Mouse (Mus musculus) c-Kit-positive CD71-positive TER-119-positive erythroid progenitor cells, embryonic 14.5 days (primary cell): ENCODE measurements around the gene Nudt15.
A peak's percentile ranks its signal among the peaks of the same experiment; 100 is the strongest.
"Not testable (repeated sequence)": the region's sequence is repeated elsewhere in the genome, so short reads cannot be mapped to it uniquely, and the experiment has no call there.

Experiments
- DNase-seq: peaks from one replicate; pipeline ENCODE4 v3.0.0-alpha.2; 2013; ENCODE audit warnings: low spot score

Gene Nudt15

DNA sequence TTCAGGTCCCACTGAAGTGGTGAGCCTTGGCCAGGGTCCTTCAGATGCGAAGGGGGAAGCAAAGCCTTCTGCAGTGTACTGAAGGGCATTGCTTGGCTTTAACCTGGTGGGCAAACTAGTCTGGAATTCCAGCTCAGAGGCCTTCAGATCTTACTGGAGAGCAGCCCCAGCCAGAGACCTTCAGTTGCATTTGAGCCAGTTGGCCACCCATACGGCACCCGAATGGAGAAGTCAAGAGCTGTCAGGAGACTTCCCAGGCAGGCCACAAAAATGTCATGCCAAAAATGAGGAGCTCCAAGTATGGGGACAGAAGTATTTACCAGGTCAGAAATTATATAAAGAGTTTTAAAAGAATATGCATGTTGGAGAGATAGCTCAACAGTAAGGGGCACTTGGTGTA is at the start of gene Nudt15:
Nudt15 (minus strand) TSS at position 192 of the 400 bp plus-strand sequence.
- DNase-seq = no peak

DNA sequence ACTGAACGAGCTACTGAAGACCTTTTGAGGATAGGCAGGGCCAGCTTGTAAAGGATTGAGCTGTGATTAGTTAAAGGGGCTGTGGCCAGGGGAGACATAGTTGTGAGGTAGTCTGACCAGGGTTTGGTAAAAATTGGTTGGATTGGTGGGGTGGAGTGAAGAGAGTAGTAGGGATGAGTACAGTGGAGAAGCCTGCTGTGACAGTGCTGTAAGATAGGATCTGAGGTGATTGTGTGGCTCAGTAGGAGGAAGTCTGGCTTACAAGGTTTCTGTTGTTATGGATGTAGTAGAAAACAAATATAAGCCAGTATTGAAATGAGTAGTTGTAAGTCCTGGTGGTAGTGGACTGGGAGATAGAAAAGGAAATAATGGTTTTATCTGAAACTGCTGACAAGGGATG is 44.1 kb upstream of the Nudt15 start:
- DNase-seq = no peak

DNA sequence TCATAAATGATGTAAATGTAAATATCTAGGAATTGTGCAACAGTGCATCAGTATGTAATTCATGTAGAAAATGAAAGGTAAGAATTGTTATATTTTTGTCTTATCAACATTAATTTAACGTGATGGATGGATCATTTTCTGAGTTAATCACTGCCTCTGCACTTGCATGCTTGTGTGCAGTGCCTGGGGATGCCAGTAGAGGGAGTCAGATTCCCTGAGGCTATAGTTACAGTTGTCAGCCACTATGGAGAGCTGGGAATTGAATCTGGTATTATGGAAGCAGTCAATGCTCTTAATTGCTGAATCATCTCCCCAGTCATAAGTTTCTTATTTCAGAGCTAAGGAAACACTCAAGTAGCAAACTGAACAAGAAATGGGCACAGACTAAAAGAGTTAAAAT is 40.0 kb upstream of the Nudt15 start:
- peak; percentile 8 for DNase-seq

DNA sequence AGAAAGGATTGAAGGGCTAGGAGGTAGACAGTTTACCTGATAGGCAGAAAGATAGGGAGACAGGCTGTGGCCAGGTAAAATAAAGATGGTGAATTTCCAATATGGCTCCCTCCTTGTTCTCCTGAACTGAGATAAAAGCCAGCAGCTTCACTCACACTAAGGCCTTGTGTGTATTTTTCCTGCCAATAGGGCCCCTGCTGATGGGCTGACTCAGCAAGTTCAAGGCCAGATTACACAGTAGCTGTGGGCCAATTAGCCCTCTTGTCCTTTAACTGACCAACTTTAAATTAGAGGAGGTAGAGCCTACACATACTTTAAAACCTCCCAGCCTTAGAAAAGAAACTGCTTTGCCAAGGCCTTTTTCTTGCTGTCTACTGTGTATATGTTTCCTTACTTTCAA is 28.3 kb upstream of the Nudt15 start:
- no peak for DNase-seq

DNA sequence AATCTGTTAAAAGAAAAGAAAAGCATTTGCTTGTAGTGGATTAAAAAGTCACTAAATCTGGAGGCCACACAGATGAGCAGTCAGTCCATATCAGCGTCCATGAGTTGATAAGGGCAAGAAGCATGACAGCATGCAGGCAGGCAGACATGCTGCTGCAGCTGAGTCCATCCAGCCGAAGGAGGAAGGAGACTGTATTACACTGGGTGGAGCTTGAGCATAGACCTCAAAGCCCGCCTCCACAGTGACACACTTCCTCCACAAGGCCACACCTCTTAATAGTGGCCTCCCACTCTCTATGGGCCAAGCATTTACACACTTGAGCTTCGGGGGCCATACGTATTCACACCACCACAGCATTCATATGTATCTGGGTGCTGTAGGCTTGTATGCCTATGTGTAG is 26.0 kb upstream of the Nudt15 start:
- no peak for DNase-seq

DNA sequence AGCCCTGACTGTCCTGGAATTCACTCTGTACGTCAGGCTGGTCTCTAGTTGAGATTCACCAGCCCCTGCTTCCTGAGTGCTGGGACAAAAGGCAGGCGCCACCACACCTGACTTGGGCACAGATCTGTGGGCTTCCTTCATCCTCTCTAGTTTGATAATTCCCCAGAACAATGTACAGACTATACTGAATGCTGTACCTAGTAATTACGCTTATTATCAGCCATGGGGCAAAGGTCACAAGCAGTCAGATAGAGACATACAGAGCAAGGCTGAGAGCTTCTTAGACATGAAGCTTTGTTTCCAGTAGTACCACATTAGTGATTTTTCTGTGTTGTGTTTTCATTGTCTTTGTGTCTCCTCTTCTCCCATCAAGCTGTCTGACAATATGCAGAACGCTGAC is 23.1 kb upstream of the Nudt15 start:
- no peak for DNase-seq

DNA sequence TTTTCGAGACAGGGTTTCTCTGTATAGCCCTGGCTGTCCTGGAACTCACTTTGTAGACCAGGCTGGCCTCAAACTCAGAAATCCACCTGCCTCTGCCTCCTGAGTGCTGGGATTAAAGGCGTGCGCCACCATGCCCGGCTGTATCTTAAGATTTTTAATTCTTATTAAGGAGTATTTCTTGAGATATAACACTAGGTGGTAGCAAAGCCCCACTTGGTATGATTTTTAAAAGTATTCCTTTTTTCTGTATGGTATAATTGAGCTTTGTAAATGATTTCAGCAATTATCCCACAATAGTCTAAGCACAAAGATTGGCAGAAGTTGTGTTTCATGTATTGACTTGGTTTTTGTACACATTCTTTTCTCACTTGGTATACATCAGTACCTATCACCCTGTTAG is 21.8 kb upstream of the Nudt15 start:
- DNase-seq = not testable (repeated sequence)

DNA sequence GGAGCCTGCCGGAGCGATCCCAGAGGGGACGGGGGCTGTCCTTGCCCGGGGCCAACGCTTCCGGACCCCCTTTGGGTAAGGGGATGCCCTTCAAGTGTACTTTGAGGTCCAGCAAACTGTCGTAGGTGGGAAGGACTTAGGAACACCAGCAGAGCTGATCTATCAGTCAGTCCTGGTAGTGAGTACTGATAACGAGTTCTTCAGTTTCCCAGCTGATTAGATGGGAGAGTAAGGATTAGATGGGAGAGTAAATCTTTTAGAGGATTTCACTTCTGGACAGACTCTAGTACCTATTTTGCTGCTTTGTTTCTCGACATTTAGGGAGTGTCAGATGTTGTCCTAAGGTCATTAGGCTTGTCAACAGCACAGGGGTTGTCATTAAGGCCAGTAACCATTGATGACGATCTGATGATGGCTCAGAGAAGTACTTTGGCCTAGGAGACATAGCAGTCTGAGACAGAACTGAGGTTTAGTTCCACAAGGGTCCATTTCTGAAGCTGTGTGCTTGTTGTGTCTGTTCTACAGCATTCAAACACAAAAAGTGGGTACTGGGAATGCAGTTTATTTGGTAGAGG is 5.2 kb upstream of the Nudt15 start:
- DNase-seq = peak; percentile 18

DNA sequence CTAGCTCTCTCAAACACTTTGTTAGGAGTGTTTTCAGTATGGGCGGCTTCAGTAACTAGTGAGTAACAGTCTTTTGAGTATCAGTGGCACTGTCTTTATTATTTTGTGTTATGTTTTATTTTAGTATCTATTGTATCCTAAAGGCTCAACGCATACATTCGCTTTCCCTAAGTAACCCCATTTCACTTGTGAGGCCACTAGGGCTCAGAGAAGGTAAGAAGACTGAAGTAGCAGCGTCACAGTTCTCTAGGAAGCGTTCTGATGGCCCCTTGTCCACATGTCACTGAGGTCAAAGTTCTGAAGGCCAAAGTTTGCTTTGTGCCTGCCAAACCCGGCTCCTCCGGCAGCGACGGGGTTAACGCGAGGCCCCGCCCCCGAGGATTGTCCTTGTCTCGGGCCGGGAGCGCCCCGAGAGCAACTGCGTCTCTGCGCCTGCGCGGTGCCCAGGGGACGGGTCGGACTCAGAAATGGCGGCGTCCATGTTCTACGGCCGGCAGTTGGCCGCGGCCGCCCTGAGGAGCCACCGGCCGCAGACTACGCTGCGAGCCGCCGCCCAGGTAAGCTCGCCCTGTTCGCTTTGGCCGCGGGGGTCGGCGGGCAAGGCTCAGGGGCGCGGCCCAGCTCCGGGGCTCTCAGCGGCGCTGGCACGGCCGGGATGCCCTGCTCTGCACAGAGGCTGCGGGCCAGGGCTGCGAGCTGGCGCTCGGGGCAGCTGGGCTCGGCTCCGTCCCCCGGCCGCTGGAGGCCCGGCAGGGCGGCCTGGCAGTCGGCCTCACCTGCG is 4.5 kb upstream of the Nudt15 start:
- peak; percentile 89 for DNase-seq

DNA sequence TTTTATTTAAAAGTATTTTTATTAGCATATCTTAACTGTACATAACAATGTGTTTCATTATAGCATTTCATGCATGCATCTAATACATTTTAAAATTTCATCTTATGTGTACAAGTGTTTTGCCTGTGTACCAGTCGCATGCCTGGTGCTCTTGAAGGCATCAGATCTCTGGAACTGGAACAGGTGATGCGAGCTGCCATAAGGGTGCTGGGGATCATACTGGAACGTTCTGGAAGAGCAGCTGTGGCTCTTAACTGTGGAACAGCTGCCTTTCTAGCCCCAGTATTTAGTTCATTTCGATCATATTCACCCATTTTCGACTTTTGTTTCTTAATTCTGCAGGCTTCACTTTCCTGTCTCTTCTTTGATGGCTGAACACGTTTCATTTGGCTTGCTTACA is 3.1 kb upstream of the Nudt15 start:
- no peak for DNase-seq

DNA sequence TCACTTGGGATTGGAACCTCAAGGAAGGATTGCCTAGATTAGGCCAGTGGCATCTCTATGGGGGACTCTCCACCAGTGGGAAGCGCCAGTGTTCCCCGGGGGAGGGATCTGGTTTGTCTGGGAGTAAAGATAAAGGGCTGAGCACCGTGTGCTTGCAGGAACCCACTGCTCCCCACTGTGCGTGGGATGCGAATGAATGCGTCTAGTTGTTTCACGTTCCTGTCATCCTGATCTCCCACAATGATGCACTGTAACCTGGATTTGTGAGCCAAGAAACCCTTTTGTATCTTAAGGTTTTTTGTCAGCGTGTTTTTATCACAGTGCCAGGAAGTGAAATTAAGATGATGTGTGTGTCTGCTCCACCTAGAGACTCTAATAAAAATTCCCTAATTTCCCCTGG is 2.7 kb upstream of the Nudt15 start:
- no peak for DNase-seq

DNA sequence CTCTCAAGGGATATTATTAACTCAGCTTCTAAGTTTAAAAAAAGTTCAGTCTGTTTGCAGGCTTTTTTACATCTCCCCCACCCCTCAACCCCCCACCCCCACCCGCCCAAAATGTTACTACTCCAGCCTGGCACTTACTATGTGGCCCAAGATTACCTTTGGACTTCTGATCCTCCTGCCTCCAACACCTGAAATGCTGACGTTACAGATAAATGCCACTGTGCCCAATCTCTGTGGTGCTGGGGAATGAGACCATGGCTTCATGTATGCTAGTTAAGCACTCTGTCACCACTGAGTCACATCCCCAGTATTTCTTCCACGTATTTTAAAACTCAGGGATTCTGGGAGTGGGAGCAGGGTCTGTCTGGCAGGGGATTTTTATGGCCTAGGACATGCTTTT is 2.2 kb upstream of the Nudt15 start:
- no peak for DNase-seq

DNA sequence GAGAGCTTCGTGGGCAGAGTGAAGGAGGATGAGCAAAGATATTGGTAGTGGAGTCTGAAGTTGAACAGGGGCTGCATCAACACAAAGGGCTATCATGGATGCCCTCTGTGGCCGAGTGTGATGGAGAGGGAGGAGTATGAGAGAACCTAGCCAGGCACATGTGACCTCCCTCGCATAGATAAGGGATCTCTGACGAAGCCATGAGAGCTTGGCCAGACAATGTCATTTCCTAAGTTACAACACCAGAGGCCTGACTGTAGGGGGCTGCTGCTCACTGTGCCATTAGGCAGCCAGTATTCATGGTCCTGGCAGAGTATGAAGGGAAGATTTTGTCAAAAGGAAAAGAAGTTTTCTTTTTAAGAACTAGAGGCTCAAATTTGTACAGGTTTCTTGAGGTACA is 1.0 kb downstream of the Nudt15 start:
- DNase-seq = no peak

DNA sequence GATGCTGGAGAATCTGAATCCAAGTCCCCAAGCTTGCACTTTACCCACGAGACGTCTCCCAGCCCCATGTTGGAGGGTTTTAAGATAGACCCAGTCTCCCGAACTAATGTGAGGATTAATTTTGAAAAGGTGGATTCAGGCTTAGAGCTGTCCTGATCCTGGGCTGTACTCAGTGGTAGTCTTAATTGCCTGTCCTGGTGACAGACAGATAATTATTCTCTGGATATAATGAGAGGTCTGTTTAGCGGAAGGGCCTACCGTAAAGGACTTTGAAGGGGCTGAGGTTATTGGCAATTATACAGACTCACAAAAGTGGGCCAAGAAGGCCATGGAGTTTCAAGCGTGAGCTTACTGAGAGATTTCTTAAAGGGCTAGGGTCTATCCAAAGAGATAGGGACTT is 4.3 kb downstream of the Nudt15 start:
- DNase-seq = no peak

DNA sequence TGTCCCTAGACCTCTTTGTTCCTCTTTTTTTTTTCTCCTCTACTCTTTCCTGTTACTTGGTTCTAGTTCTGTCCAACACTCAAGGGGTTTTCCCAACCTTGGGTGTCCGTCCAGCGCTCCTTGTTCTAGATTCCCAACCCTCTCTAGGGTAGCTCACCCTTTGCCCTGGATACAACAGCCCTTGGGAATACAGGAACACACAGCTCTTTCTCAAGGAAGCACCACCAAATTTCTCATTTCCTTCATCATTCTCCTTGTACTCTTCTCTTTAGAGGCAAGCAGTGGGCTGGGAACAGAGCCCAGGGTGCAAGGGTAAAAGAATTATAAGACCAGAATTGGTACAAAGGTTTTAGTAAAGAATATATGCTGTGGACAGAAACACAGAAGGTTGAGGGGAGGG is 12.4 kb downstream of the Nudt15 start:
- DNase-seq = no peak

DNA sequence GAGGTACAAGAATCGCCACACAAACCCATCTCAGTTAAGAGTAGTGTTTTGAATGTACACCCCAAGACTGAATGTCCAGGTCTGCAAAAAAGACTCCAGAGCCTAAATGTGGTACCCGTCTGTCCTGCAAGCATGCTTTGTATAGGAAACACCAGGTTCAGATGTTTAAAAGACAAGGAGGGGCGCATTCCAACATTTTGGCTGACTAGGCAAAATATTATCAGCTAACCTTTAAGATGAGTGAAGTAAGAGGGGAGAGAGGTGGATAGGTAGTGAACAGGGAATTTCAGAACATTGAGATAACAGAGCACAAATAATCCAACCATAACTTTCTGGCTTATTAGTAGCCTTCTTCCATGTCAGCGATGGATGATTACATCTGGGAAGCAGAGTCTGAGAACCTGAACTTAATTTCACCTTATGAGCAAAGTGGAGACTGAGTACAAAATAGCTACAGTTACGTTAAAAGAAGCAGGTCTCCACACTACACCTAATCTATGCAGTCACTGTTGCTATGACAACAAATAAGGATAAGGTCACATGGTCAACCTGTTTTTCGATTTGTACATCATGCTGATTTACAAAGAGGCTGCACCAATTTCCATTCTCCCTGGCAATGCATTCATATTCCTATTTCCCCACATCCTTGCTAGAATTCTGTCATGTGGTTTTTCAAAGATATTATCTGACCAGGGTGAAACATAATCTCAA is 14.1 kb downstream of the Nudt15 start:
- DNase-seq = no peak

DNA sequence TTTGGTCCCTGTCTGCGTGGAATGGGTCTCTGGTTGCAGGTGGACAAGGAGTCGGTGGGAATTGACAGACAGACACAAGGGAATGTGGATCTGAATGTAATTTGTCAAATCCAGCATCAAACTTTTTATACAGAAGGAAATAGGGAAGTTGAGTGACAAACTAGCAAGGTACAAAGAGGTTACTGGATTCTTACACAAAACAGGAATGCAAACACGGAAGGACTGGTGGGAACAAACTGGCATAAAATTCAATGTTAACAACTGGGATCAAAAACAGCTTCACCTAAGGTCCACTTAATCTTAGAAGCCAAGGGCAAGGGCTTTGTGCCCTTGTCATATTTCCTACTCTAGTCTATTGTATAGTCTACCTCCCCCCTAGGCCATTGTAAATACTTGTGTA is 19.4 kb downstream of the Nudt15 start:
- not testable (repeated sequence) for DNase-seq

DNA sequence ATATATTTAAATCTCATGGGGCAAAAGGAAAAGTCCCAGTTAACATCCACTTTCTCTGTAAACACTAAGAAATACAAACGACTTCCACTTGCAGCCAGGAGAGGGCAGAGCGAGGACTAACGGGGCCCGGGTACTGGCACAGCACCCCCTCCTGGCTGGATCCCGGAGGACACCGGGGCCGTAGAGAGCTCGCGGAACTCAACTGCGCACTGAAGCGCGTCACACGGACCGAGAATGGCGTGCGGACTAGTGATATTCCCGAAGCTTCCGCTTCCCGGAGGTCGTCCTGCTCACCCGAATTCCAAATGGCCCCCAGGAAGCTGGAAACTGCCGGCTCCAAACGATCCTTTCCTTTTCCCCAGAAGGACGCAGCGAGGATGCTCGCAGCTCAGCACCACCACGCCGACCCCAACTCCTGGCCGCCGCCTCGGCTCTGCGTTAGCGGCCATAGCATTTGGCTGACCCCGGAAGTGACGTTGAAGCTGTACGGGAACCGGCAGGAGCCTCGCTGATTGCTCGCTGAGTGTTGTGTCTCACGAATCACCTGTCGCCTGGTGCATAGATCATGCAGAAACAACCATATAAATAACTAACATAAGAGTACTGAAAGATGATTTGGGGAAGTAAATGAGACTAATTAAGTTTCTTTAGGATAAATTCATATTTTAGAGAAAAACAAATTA is 23.1 kb downstream of the Nudt15 start, which contains the start of gene Sucla2:
Sucla2 (plus strand) TSS at position 554 of the 683 bp plus-strand sequence.
- peak; percentile 95 for DNase-seq

DNA sequence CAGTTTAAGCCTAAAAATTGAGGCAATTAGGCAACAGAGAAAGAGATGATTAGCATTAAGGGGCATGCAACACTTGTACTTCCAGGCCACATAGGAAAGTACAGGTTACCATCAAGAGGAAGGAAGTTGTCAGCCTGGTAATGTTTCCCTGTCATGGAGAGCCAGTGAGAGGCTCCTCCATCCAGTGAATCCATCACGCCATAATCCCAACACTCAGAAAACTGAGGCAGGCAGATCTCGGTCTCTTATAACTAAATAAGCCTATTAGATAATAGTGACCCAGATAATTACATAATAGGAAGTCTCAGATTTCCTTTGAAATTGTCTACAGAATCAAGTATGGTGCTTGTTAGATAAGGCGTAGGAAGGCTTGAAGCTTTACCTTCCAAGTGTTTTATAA is 23.9 kb downstream of the Nudt15 start:
- no peak for DNase-seq

DNA sequence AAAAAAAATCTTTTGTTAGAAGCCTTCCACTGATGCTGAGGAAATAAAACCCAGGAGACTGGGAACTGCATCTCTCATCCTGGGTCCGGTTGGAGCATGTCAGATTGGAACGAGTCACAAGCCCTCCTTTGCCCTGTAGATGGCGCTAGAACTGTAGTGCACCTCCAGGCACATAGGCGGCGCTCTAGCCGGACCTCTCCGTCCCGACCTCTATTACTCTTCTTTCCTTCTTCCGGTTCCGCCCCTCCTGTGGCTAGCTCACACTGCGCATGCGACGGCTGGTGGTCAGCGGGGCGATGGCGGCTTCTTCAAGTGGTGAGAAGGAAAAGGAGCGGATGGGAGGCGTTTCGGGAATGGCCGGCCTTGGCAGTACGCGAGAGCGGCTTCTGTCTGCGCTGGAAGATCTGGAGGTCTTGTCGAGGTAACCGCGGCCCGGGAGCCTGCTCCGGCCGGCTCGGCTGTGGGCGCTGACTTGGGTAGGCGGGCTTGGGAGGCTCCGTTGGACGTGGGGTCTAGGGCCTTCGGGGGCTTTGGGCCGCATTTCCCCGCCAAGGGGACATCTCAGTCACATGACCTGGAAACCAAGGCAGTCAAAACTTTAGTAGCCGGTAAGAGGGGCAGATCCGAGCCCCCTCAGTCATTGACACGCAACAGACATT is 38.1 kb downstream of the Nudt15 start, which contains the start of gene Med4:
Med4 (plus strand) TSS at position 261 of the 659 bp plus-strand sequence.
- peak; percentile 93 for DNase-seq

DNA sequence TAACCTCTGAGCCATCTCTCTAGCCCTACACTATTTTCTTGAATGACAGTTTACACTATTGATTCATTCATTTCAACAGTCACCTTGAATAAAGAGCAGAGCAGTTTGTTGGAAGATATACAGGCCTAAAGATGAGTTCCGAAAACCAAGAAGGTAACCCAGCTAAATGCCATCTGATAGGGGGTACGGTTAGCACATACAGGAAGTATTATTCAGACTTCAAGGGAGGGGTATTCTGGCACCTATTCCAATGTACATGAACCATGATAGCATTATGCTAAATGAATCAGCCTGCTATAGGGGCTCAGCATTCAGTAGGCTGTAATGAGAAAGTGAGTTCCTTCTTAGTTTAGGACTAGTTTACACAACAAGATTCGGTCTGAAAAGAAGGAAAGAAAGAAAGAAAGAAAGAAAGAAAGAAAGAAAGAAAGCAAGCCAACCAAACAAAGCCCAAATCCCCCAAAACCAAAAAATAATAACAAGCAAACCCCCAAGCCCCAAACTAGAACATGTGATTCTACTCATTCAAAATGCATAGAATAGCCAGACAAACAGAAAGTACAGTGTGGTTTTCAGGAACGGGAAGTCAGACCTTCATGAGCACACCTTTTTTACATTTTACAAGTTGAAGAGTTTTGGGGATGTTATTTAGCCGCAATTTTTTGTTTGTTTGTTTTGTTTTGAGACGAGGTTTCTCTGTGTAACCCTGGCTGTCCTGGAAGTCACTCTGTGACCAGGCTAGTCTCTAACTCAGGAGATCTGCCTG is 39.2 kb downstream of the Nudt15 start:
- DNase-seq = no peak
